Mouse (Mus musculus): ENCODE results near the gene Zfp61. TPM values are rescaled to one million over a fixed set of nuclear protein-coding genes. Genes with fewer than 3 reads are reported as not detected.

Gene Zfp61
- polyA plus RNA-seq, 1 experiment from 2014 or later = 32.7 TPM

- H3K9me3 ChIP-seq (ENCODE audit: control insufficient read depth, low read length) = no peaks in the 10 kb centered on the region
- H3K4me3 ChIP-seq (ENCODE audit: low read length) = peak overlapping the region; percentile 83
- H3K4me1 ChIP-seq (replicated peaks; ENCODE audit: control insufficient read depth, insufficient read depth, low read length) = peaks cover 10% of the 10 kb centered on the region
- no peaks in the 10 kb centered on the region for H3K27me3 ChIP-seq (ENCODE audit: control insufficient read depth, insufficient read depth, low read depth, low read length)
- peak overlapping the region; percentile 92 for H3K4me2 ChIP-seq (ENCODE audit: low read depth, low read length)
- peak overlapping the region; percentile 92 for H3K27ac ChIP-seq (ENCODE audit: low read length)
- peak; percentile 90 for ATAC-seq (ENCODE audit: low read depth)
- WGBS = under 1% methylated on average over 42 of the region's 47 CpGs
- peak overlapping the region; percentile 82 for H3K9ac ChIP-seq (ENCODE audit: low read length)
- H3K36me3 ChIP-seq (ENCODE audit: control insufficient read depth, insufficient read depth, low read length) = peaks cover 29% of the 10 kb centered on the region
These were observed 1.9 kb downstream of the Zfp61 start for GRCm38 (mm10) chr7:24298973-24299708.

- H3K9ac ChIP-seq (ENCODE audit: low read length) = peak overlapping the region; percentile 82
- H3K27ac ChIP-seq (ENCODE audit: low read length) = peak overlapping the region; percentile 92; the same call in 1 of the 2 replicates
- ATAC-seq (ENCODE audit: low read depth) = peak; percentile 6
- H3K4me2 ChIP-seq (ENCODE audit: low read depth, low read length) = peak overlapping the region; percentile 92
- 0% methylated on average over 11 of the region's 12 CpGs for WGBS
- H3K36me3 ChIP-seq (ENCODE audit: control insufficient read depth, insufficient read depth, low read length) = peaks cover 34% of the 10 kb centered on the region
- H3K27me3 ChIP-seq (ENCODE audit: control insufficient read depth, insufficient read depth, low read depth, low read length) = no peaks in the 10 kb centered on the region
- H3K4me1 ChIP-seq (replicated peaks; ENCODE audit: control insufficient read depth, insufficient read depth, low read length) = peaks cover 10% of the 10 kb centered on the region
- H3K4me3 ChIP-seq (ENCODE audit: low read length) = peak overlapping the region; percentile 83
- H3K9me3 ChIP-seq (ENCODE audit: control insufficient read depth, low read length) = no peaks in the 10 kb centered on the region
These were observed 2.4 kb downstream of the Zfp61 start for GRCm38 (mm10) chr7:24298635-24298972.

GRCm38 (mm10) chr7:24297361-24298095, 3.5 kb downstream of the Zfp61 start:
- H3K4me2 ChIP-seq (ENCODE audit: low read depth, low read length) = no peak overlapping the region
- H3K9ac ChIP-seq (ENCODE audit: low read length) = 0 out of 2 replicates have a peak overlapping the region, but pooled peaks have one; percentile 82
- WGBS = 90% methylated on average over 15 of the region's 15 CpGs
- no peak for ATAC-seq (ENCODE audit: low read depth)
- H3K27me3 ChIP-seq (ENCODE audit: control insufficient read depth, insufficient read depth, low read depth, low read length) = no peaks in the 10 kb centered on the region
- no peaks in the 10 kb centered on the region for H3K9me3 ChIP-seq (ENCODE audit: control insufficient read depth, low read length)
- H3K4me3 ChIP-seq (ENCODE audit: low read length) = no peak overlapping the region
- peaks cover 37% of the 10 kb centered on the region for H3K36me3 ChIP-seq (ENCODE audit: control insufficient read depth, insufficient read depth, low read length)
- H3K4me1 ChIP-seq (replicated peaks; ENCODE audit: control insufficient read depth, insufficient read depth, low read length) = peaks cover 10% of the 10 kb centered on the region
- no peak overlapping the region for H3K27ac ChIP-seq (ENCODE audit: low read length)

GRCm38 (mm10) chr7:24296386-24296785, 4.6 kb downstream of the Zfp61 start:
- Histone ChIP-seq H3K4me2 (ENCODE audit: low read depth, low read length) (no peak overlapping the region), H3K9me3 (ENCODE audit: control insufficient read depth, low read length) (no peaks in the 10 kb centered on the region), H3K9ac (ENCODE audit: low read length) (no peak overlapping the region), H3K27ac (ENCODE audit: low read length) (no peak overlapping the region), H3K36me3 (ENCODE audit: control insufficient read depth, insufficient read depth, low read length) (peaks cover 46% of the 10 kb centered on the region), H3K4me3 (ENCODE audit: low read length) (no peak overlapping the region), H3K4me1 (replicated peaks; ENCODE audit: control insufficient read depth, insufficient read depth, low read length) (peaks cover 10% of the 10 kb centered on the region), H3K27me3 (ENCODE audit: control insufficient read depth, insufficient read depth, low read depth, low read length) (no peaks in the 10 kb centered on the region)
- 94% methylated on average over 7 of the region's 7 CpGs for WGBS
- ATAC-seq (ENCODE audit: low read depth) = no peak

GRCm38 (mm10) chr7:24295376-24295775, 5.7 kb downstream of the Zfp61 start:
- H3K9ac ChIP-seq (ENCODE audit: low read length) = no peak overlapping the region
- H3K4me3 ChIP-seq (ENCODE audit: low read length) = no peak overlapping the region
- no peaks in the 10 kb centered on the region for H3K27me3 ChIP-seq (ENCODE audit: control insufficient read depth, insufficient read depth, low read depth, low read length)
- peaks cover 8% of the 10 kb centered on the region for H3K4me1 ChIP-seq (replicated peaks; ENCODE audit: control insufficient read depth, insufficient read depth, low read length)
- no peak for ATAC-seq (ENCODE audit: low read depth)
- 92% methylated on average over 7 of the region's 7 CpGs for WGBS
- H3K4me2 ChIP-seq (ENCODE audit: low read depth, low read length) = no peak overlapping the region
- H3K9me3 ChIP-seq (ENCODE audit: control insufficient read depth, low read length) = no peaks in the 10 kb centered on the region
- H3K27ac ChIP-seq (ENCODE audit: low read length) = no peak overlapping the region
- peaks cover 56% of the 10 kb centered on the region for H3K36me3 ChIP-seq (ENCODE audit: control insufficient read depth, insufficient read depth, low read length)

- Histone ChIP-seq H3K4me2 (ENCODE audit: low read depth, low read length) (no peak overlapping the region), H3K9ac (ENCODE audit: low read length) (no peak overlapping the region), H3K4me1 (replicated peaks; ENCODE audit: control insufficient read depth, insufficient read depth, low read length) (peaks cover 6% of the 10 kb centered on the region), H3K9me3 (ENCODE audit: control insufficient read depth, low read length) (no peaks in the 10 kb centered on the region), H3K27me3 (ENCODE audit: control insufficient read depth, insufficient read depth, low read depth, low read length) (no peaks in the 10 kb centered on the region), H3K27ac (ENCODE audit: low read length) (no peak overlapping the region), H3K4me3 (ENCODE audit: low read length) (no peak overlapping the region), H3K36me3 (ENCODE audit: control insufficient read depth, insufficient read depth, low read length) (peaks cover 62% of the 10 kb centered on the region)
- ATAC-seq (ENCODE audit: low read depth) = no peak
- 97% methylated on average over 4 of the region's 4 CpGs for WGBS
These were observed 6.3 kb downstream of the Zfp61 start for GRCm38 (mm10) chr7:24294763-24295162.

- WGBS = 79% methylated on average over 12 of the region's 12 CpGs
These were observed 7.8 kb downstream of the Zfp61 start for GRCm38 (mm10) chr7:24293061-24293851.

GRCm38 (mm10) chr7:24291387-24292090, 9.5 kb downstream of the Zfp61 start:
- H3K27me3 ChIP-seq (ENCODE audit: control insufficient read depth, insufficient read depth, low read depth, low read length) = no peaks in the 10 kb centered on the region
- no peak overlapping the region for H3K4me3 ChIP-seq (ENCODE audit: low read length)
- H3K36me3 ChIP-seq (ENCODE audit: control insufficient read depth, insufficient read depth, low read length) = peaks cover 70% of the 10 kb centered on the region
- H3K4me1 ChIP-seq (replicated peaks; ENCODE audit: control insufficient read depth, insufficient read depth, low read length) = no peaks in the 10 kb centered on the region
- no peak overlapping the region for H3K9ac ChIP-seq (ENCODE audit: low read length)
- no peak overlapping the region for H3K27ac ChIP-seq (ENCODE audit: low read length)
- ATAC-seq (ENCODE audit: low read depth) = no peak
- no peaks in the 10 kb centered on the region for H3K9me3 ChIP-seq (ENCODE audit: control insufficient read depth, low read length)
- no peak overlapping the region for H3K4me2 ChIP-seq (ENCODE audit: low read depth, low read length)
- 85% methylated on average over 27 of the region's 27 CpGs for WGBS

More at GRCm38 (mm10) chr7:24293061-24293851, 7.8 kb downstream of the Zfp61 start:
- Histone ChIP-seq H3K27ac (ENCODE audit: low read length) (no peak overlapping the region), H3K4me1 (replicated peaks; ENCODE audit: control insufficient read depth, insufficient read depth, low read length) (peaks cover 4% of the 10 kb centered on the region), H3K36me3 (ENCODE audit: control insufficient read depth, insufficient read depth, low read length) (peaks cover 66% of the 10 kb centered on the region), H3K9me3 (ENCODE audit: control insufficient read depth, low read length) (no peaks in the 10 kb centered on the region), H3K27me3 (ENCODE audit: control insufficient read depth, insufficient read depth, low read depth, low read length) (no peaks in the 10 kb centered on the region), H3K4me2 (ENCODE audit: low read depth, low read length) (no peak overlapping the region), H3K9ac (ENCODE audit: low read length) (no peak overlapping the region), H3K4me3 (ENCODE audit: low read length) (no peak overlapping the region)
- no peak for ATAC-seq (ENCODE audit: low read depth)

All from lung, embryonic 16.5 days (tissue).